Mouse (Mus musculus) kidney, adult 2 months (tissue): Measurements from ENCODE around the gene Dph2. TPM values are rescaled to one million over a fixed set of nuclear protein-coding genes. Genes with fewer than 3 reads are reported as not detected.

ENCODE experiments used
- DNase-seq: peaks from one replicate; pipeline ENCODE4 v3.0.0; 2021
- H3K27ac ChIP-seq: fragments of 200-500 bp; 2 replicates; pipeline ENCODE4 v1.5.1; 2012; ENCODE audit warnings: low read depth, low read length, control low read depth, inconsistent platforms; ENCODE audit not compliant: insufficient read depth
- H3K27me3 ChIP-seq: fragments of 200-500 bp; replicated peaks from 2 replicates; pipeline ENCODE4 v1.6.1; 2012; ENCODE audit warnings: mild to moderate bottlenecking, moderate library complexity, low read length, inconsistent platforms; ENCODE audit not compliant: control insufficient read depth, insufficient read depth
- H3K36me3 ChIP-seq: fragments of 200-500 bp; 2 replicates; pipeline ENCODE4 v1.6.1; 2012; ENCODE audit warnings: mild to moderate bottlenecking, moderate library complexity, low read length, inconsistent platforms; ENCODE audit not compliant: control insufficient read depth, insufficient read depth
- H3K4me1 ChIP-seq: fragments of 200-500 bp; 2 replicates; pipeline ENCODE4 v1.6.1; 2011; ENCODE audit warnings: low read length; ENCODE audit not compliant: control insufficient read depth, insufficient read depth
- H3K4me3 ChIP-seq: fragments of 200-500 bp; 2 replicates; pipeline ENCODE4 v1.5.1; 2011; ENCODE audit warnings: mild to moderate bottlenecking, low read depth, low read length, control low read depth; ENCODE audit not compliant: insufficient read depth
- CTCF ChIP-seq: fragments of 200-500 bp; conservative IDR thresholded peaks from 2 replicates; pipeline ENCODE4 v1.5.1; 2011; ENCODE audit warnings: low read depth, mild to moderate bottlenecking, control low read depth, low read length, moderate library complexity, mixed read lengths; ENCODE audit not compliant: insufficient read depth, insufficient read length
- POLR2A ChIP-seq: fragments of 200-500 bp; IDR thresholded peaks from one replicate; pipeline ENCODE4 v1.6.1; 2011; ENCODE audit warnings: low read depth, low read length, control low read depth
- WGBS: fragments of 180-500 bp; shearing (Covaris S2); methylation state at CpG from one replicate; pipeline ENCODE4 v1.1.7; 2018; 5-methylcytosine and 5-hydroxymethylcytosine counted together
- polyA plus RNA-seq: library from polyadenylated mRNA; depleted of rRNA; stranded (reverse); fragments of >200 nt; gene quantifications from 2 replicates; pipeline ENCODE4 v1.2.3, GENCODE M21; 2012; rRNA removed

The Dph2 gene
- polyA plus RNA-seq, 1 experiment, result 9.4 TPM

- Histone ChIP-seq H3K4me3 (no peak overlapping the region), H3K4me1 (peaks cover 17% of the 10 kb centered on the region; the same call in 1 of the 2 replicates), H3K36me3 (no peaks in the 10 kb centered on the region), H3K27ac (no peak overlapping the region), H3K27me3 (no peaks in the 10 kb centered on the region)
- WGBS, result 76% methylated on average over 5 of the region's 5 CpGs
- TF ChIP-seq POLR2A (no peak), CTCF (no peak)
- no peak for DNase-seq
Measured at GRCm38 (mm10) chr4:117844467-117844866, 47.4 kb downstream of the Dph2 start.

DNA sequence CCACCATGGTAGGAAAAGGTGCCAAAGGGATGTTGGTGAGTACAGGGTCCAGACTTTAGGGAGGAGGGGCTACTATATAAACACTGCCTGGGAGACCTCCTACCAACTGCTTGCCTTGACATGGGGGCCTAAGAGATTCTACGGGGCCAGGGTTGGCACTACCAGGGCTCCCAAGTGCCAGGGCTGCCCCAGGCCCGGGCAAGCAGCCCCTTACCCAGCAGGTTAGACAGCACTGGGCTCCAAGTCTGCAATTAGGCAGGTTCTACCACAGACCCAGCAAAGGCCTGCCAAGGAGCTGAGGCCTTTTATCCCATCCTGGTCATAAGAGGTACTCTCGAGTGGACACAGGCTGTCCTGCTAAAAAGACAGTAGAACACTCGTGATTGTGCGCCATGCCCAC, 48.7 kb downstream of the Dph2 start:
- no peak overlapping the region for H3K4me3 ChIP-seq
- no peak for TF ChIP-seq CTCF
- no peak for TF ChIP-seq POLR2A
- no peaks in the 10 kb centered on the region for H3K36me3 ChIP-seq
- H3K27ac ChIP-seq, result no peak overlapping the region
- WGBS, result 96% methylated on average over 5 of the region's 5 CpGs
- H3K4me1 ChIP-seq, result peaks cover 17% of the 10 kb centered on the region; the same call in 1 of the 2 replicates
- DNase-seq, result no peak
- H3K27me3 ChIP-seq, result no peaks in the 10 kb centered on the region

DNA sequence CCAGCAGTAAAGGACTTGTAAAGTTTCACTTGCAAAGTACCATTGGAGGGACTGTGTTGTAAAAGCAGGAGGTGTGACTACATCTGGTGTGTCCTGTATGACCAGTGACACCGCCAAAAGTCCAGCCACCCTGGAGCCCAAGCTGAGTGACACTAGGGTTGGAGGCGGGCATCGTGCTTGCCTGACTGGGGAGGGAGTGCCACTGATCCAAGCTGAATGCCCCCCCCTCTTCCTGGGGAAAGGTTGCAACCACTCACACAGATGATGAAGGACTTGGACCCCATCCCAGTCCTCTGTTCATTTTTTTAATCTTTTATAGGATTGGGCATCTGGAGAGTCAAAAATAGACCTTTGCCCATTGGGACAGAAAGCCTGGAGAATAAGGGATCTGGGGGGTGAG, 50.3 kb downstream of the Dph2 start:
- Histone ChIP-seq H3K4me3 (no peak overlapping the region), H3K4me1 (peaks cover 19% of the 10 kb centered on the region; the same call in 1 of the 2 replicates), H3K36me3 (no peaks in the 10 kb centered on the region), H3K27ac (no peak overlapping the region), H3K27me3 (no peaks in the 10 kb centered on the region)
- TF ChIP-seq CTCF, result no peak
- TF ChIP-seq POLR2A, result no peak
- 43% methylated on average over 3 of the region's 3 CpGs for WGBS
- peak; percentile 86 for DNase-seq

GRCm38 (mm10) chr4:117840821-117841220, 51.0 kb downstream of the Dph2 start:
- Histone ChIP-seq H3K4me1 (peaks cover 19% of the 10 kb centered on the region; the same call in 1 of the 2 replicates), H3K36me3 (no peaks in the 10 kb centered on the region), H3K27me3 (no peaks in the 10 kb centered on the region), H3K4me3 (no peak overlapping the region), H3K27ac (no peak overlapping the region)
- WGBS, result 99% methylated on average over 5 of the region's 5 CpGs
- TF ChIP-seq CTCF (no peak), POLR2A (no peak)
- no peak for DNase-seq

DNA sequence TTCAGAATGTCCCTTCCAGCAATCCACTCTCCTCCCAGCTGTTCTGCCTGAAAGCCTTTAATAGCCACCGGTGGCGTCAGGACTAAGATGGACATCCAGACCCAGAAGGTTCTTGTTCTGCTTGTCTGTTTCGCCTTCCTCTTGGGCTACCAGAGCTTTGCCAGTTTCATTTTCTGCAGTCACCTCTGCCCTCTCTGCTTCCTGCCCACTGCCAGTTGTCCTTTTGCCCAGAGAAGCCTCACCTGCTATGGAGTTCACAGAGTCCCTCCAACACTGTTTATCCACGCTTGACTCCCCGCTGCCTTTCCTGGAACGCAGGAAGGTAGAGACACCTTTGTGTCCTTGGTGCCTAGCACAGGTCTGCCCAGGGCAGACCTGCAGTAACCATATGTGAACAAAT, 52.5 kb downstream of the Dph2 start:
- Histone ChIP-seq H3K4me3 (no peak overlapping the region), H3K27ac (peak overlapping the region; percentile 67), H3K4me1 (peaks cover 19% of the 10 kb centered on the region; the same call in 1 of the 2 replicates), H3K36me3 (no peaks in the 10 kb centered on the region), H3K27me3 (no peaks in the 10 kb centered on the region)
- WGBS, result 24% methylated on average over 6 of the region's 6 CpGs
- peak; percentile 91 for DNase-seq
- TF ChIP-seq POLR2A (no peak), CTCF (no peak)

Other genes with a start within 250 kb of the Dph2 start
- 14.8 and 17.0 TPM in 2 replicates for gene Dmap1, start 209.8 kb downstream of the Dph2 start, polyA plus RNA-seq
- not detected in 2 replicates for gene Gm12845, start 167.6 kb downstream of the Dph2 start, polyA plus RNA-seq
- not detected in 2 replicates for gene Klf17, start 126.4 kb downstream of the Dph2 start, polyA plus RNA-seq
- gene Slc6a9, start 57.5 kb downstream of the Dph2 start, polyA plus RNA-seq, result 19.2 and 25.7 TPM in 2 replicates
- gene Ccdc24, start 19.5 kb downstream of the Dph2 start, polyA plus RNA-seq, result 2.9 and 3.3 TPM in 2 replicates
- gene B4galt2, start 8.5 kb downstream of the Dph2 start, polyA plus RNA-seq, result 4.9 and 9.8 TPM in 2 replicates
- 768 and 777 TPM in 2 replicates for gene Atp6v0b, start 4.7 kb downstream of the Dph2 start, polyA plus RNA-seq
- gene Ipo13, start 23.0 kb upstream of the Dph2 start, polyA plus RNA-seq, result 55.5 and 61.0 TPM in 2 replicates
- gene Artn, start 37.7 kb upstream of the Dph2 start, polyA plus RNA-seq, result 1.2 and 1.8 TPM in 2 replicates
- gene St3gal3, start 242.9 kb upstream of the Dph2 start, polyA plus RNA-seq, result 49.1 and 50.7 TPM in 2 replicates